Mouse (Mus musculus) liver, postnatal 0 days (tissue): ENCODE results near the gene Evc. TPM values are rescaled to one million over a fixed set of nuclear protein-coding genes. Genes with fewer than 3 reads are reported as not detected.

ENCODE experiments used
- ATAC-seq: fragments of 200-750 bp; cut with Nextera tagmentation; 2 replicates; pipeline ENCODE4 v1.8.0; 2017; ENCODE audit warnings: mild to moderate bottlenecking, moderate library complexity
- DNase-seq: peaks from one replicate; pipeline ENCODE4 v3.0.0-alpha.2; 2016
- H3K27ac ChIP-seq: fragments of 300-500 bp; sonication (generic); 2 replicates; pipeline ENCODE4 v1.5.1; 2014; ENCODE audit warnings: antibody characterized with exemption, moderate library complexity, mild to moderate bottlenecking, low read depth
- H3K27me3 ChIP-seq: fragments of 300-500 bp; sonication (generic); 2 replicates; pipeline ENCODE4 v1.6.1; 2014; ENCODE audit warnings: low read length, control low read depth, mixed read lengths; ENCODE audit not compliant: insufficient read depth
- H3K36me3 ChIP-seq: fragments of 300-500 bp; sonication (generic); replicated peaks from 2 replicates; pipeline ENCODE4 v1.6.1; 2014; ENCODE audit warnings: mild to moderate bottlenecking, control low read depth, low read length, moderate library complexity, mixed read lengths; ENCODE audit not compliant: insufficient read depth
- H3K4me1 ChIP-seq: fragments of 300-500 bp; sonication (generic); 2 replicates; pipeline ENCODE4 v1.6.1; 2014; ENCODE audit warnings: antibody characterized with exemption, mild to moderate bottlenecking, control low read depth; ENCODE audit not compliant: insufficient read depth
- H3K4me2 ChIP-seq: fragments of 300-500 bp; sonication (generic); 2 replicates; pipeline ENCODE4 v1.6.1; 2014; ENCODE audit warnings: low read depth, mild to moderate bottlenecking, low read length, moderate library complexity, mixed read lengths
- H3K4me3 ChIP-seq: fragments of 300-500 bp; sonication (generic); 2 replicates; pipeline ENCODE4 v1.5.1; 2014; ENCODE audit warnings: low read depth, low read length
- H3K9ac ChIP-seq: fragments of 300-500 bp; sonication (generic); replicated peaks from 2 replicates; pipeline ENCODE4 v1.6.1; 2014; ENCODE audit warnings: mild to moderate bottlenecking, moderate library complexity
- H3K9me3 ChIP-seq: fragments of 300-500 bp; sonication (generic); 2 replicates; pipeline ENCODE4 v1.6.1; 2016; ENCODE audit warnings: mild to moderate bottlenecking, control low read depth, low read length, mixed read lengths
- CTCF ChIP-seq: sonication (generic); IDR thresholded peaks from 2 replicates; pipeline ENCODE4 v1.5.1; 2016; ENCODE audit warnings: antibody characterized with exemption, low read depth
- EP300 ChIP-seq: IDR thresholded peaks from 2 replicates; pipeline ENCODE4 v1.6.1; 2016; ENCODE audit warnings: antibody characterized with exemption, low read depth, mild to moderate bottlenecking
- WGBS: fragments of 180-500 bp; shearing (Covaris S2); extraction: QIAGEN DNeasy Blood & Tissue Kit; methylation state at CpG from one replicate; pipeline ENCODE4 v1.1.7; 2014; ENCODE audit not compliant: insufficient replicate concordance; 5-methylcytosine and 5-hydroxymethylcytosine counted together
- polyA plus RNA-seq: library from polyadenylated mRNA; unstranded; fragments of >200 nt; fragmentation: Nextera tagmentation; extraction: Ambion mirVana; gene quantifications from 2 replicates; pipeline ENCODE4 v1.2.1, GENCODE M21; 2015

The Evc gene
- polyA plus RNA-seq, 1 experiment from 2014 or later: 0.65 TPM

GRCm38 (mm10) chr5:37242360-37243168, 94.1 kb downstream of the Evc start:
- TF ChIP-seq EP300: no peak
- TF ChIP-seq CTCF: no peak
- Histone ChIP-seq H3K27ac (no peak overlapping the region), H3K36me3 (no peaks in the 10 kb centered on the region), H3K4me1 (0 out of 2 replicates have a peak, but pooled peaks cover 4% of the 10 kb centered on the region), H3K9ac (no peak overlapping the region), H3K4me2 (peak overlapping the region; percentile 14; the same call in 1 of the 2 replicates), H3K4me3 (peak overlapping the region; percentile 22; the same call in 1 of the 2 replicates), H3K9me3 (no peaks in the 10 kb centered on the region), H3K27me3 (peaks cover 72% of the 10 kb centered on the region)
- ATAC-seq: no peak
- WGBS: 11% methylated on average over 42 of the region's 44 CpGs
- no peak for DNase-seq

- Histone ChIP-seq H3K4me3 (peak within 1 kb of the TSS; percentile 22), H3K4me2 (peak within 1 kb of the TSS; percentile 14; the same call in 1 of the 2 replicates), H3K9me3 (no peaks in the 10 kb centered on the region), H3K9ac (no peak within 1 kb of the TSS), H3K4me1 (0 out of 2 replicates have a peak, but pooled peaks cover 4% of the 10 kb centered on the region), H3K27ac (no peak within 1 kb of the TSS), H3K36me3 (no peaks in the 10 kb centered on the region), H3K27me3 (peaks cover 66% of the 10 kb centered on the region)
- peak; percentile 51 for DNase-seq
- TF ChIP-seq CTCF (no peak), EP300 (no peak)
- ATAC-seq: no peak
- 3% methylated on average over 47 of the region's 56 CpGs for WGBS
Measured at GRCm38 (mm10) chr5:37241651-37242151, 95.0 kb downstream of the Evc start, which contains the start of gene Crmp1. Crmp1 (plus strand) TSS chr5:37241940.

GRCm38 (mm10) chr5:37241224-37241623, 95.5 kb downstream of the Evc start:
- no peaks in the 10 kb centered on the region for H3K9me3 ChIP-seq
- H3K27me3 ChIP-seq: peaks cover 61% of the 10 kb centered on the region
- TF ChIP-seq EP300 (no peak), CTCF (no peak)
- 0 out of 2 replicates have a peak, but pooled peaks cover 4% of the 10 kb centered on the region for H3K4me1 ChIP-seq
- no peaks in the 10 kb centered on the region for H3K36me3 ChIP-seq
- no peak overlapping the region for H3K4me3 ChIP-seq
- no peak for DNase-seq
- no peak overlapping the region for H3K9ac ChIP-seq
- no peak overlapping the region for H3K27ac ChIP-seq
- WGBS: 15% methylated on average over 9 of the region's 9 CpGs
- H3K4me2 ChIP-seq: no peak overlapping the region
- ATAC-seq: no peak

- DNase-seq (peak; percentile 53), ATAC-seq (no peak)
- no peak overlapping the region for H3K27ac ChIP-seq
- H3K9me3 ChIP-seq: no peaks in the 10 kb centered on the region
- no peaks in the 10 kb centered on the region for H3K36me3 ChIP-seq
- H3K27me3 ChIP-seq: peaks cover 54% of the 10 kb centered on the region
- 11% methylated on average over 5 of the region's 5 CpGs for WGBS
- TF ChIP-seq EP300 (no peak), CTCF (no peak)
- H3K9ac ChIP-seq: no peak overlapping the region
- H3K4me1 ChIP-seq: 0 out of 2 replicates have a peak, but pooled peaks cover 4% of the 10 kb centered on the region
- no peak overlapping the region for H3K4me3 ChIP-seq
- H3K4me2 ChIP-seq: no peak overlapping the region
Measured at GRCm38 (mm10) chr5:37240550-37240949, 96.1 kb downstream of the Evc start.

Other genes with a start within 250 kb of the Evc start
- gene Crmp1, start 95.0 kb downstream of the Evc start, polyA plus RNA-seq: 0.06 and 0.13 TPM in 2 replicates
- gene Evc2, start 1.6 kb upstream of the Evc start, polyA plus RNA-seq: 0.45 and 0.63 TPM in 2 replicates